Mouse (Mus musculus) CD4-positive helper T cell, adult 2 months (primary cell): ENCODE results near the gene Dhrs4.

Source experiments
- DNase-seq: peaks from one replicate; pipeline ENCODE4 v3.0.0-alpha.2; 2012; ENCODE audit warnings: low read depth, missing footprints, low spot score

Gene Dhrs4

GRCm38 (mm10) chr14:55478651-55479599 is at the start of gene Dhrs4:
Gene Dhrs4 (plus strand): TSS chr14:55478758.
- peak; percentile 85 for DNase-seq

DNA sequence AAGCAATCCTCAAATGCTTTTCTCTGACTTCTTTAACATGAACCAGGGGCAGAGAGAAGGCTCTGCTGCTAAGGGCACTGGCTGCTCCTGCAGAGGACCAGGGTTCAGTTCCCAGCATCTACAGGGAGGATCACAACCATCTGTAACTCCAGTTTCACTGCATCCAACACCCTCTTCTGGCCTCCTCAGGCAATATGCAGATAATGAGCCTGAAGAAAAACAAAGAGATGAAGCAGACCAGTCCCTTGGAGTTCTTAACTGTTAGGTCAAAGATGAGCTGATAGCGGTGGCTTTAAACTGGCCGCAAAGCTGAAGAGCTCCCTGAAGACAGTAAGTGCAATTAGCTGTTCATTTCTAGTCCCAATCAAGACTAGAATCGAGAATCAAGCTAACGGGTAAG is 48.3 kb upstream of the Dhrs4 start:
- peak; percentile 7 for DNase-seq

DNA sequence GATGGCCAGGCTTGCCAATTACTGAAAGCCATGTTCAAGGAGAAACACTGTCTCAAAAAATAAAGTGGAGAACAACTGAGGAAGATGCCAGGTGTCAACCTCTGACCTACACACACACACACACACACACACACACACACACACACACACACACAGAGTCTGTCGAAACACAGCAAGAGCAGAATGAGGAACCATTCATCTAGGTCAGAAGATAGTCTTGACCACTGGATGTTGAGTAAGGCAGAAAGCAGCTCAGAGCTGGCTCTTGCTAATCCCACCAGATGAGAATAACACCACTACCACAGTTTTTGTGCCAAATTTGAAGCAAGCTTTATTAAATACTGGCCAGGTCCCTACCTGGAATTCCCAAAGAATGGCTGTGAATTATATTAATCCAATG is 45.5 kb upstream of the Dhrs4 start:
- no peak for DNase-seq

DNA sequence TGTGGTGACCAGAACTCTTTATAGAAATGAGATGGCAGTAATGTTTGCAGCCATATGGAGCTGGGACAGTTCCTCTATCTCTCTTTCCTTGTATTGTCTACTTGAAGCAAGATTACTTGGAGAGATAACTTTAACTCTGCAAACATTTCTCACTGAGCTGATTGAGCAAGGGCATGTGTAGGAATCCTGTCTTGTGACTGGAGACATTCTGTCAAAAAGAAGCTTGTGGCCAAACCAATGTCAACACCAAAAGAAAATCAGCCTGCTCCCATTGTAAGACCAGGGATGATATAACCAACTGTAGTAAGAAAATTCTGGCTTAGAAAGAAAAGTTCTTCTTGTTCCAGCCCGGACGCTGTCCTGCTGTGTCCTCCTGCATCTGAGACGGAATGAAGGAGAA is 43.7 kb upstream of the Dhrs4 start:
- no peak for DNase-seq

DNA sequence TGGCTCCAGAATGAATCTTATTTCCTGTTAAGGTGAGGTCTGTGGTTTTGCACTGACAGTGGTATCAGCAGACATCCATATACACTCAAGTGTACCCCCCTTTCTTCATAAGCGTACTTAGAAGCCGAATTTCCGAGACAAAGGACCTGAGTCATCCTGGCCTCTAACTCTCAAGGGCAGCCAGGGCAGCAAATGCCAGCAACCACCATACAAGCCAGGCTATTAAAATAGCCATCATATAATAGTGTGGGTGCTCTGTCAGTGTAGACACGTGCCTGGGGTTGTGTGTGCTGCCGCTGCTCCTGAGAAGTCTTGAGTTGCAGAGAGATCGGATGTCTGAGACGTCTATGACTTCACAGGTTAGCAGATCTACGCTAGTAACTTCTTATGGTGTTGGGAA is 41.4 kb upstream of the Dhrs4 start:
- no peak for DNase-seq

DNA sequence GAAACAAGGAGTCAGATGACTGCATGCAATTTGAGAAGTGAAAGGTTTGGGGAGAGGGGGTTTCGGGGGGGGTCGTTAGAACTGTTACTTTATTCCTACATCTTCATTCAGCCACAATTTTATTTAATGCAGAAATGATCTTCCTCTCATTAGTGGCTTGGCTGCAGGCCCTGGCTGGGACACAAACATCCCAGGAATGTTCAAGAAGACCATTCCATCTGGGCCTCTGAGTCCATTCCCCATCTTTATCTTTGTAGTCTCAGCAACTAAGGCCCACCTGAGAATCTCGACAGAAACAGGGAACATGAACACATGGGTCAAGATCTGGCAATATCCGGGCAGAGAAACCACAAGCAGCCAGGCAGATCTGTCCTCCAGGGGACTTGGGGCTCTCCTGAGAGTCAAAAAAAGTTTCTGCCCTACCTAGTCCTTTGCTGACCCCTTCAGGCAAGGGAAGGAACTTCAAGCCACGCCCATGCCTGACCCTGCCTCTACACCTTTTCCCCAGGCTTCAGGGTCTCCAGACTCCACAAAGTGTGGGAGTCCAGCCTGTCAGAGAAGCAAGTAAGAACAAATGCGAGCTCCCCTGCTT is 40.3 kb upstream of the Dhrs4 start:
- DNase-seq, result peak; percentile 55

GRCm38 (mm10) chr14:55457693-55458092 is 20.9 kb upstream of the Dhrs4 start:
- DNase-seq, result no peak

DNA sequence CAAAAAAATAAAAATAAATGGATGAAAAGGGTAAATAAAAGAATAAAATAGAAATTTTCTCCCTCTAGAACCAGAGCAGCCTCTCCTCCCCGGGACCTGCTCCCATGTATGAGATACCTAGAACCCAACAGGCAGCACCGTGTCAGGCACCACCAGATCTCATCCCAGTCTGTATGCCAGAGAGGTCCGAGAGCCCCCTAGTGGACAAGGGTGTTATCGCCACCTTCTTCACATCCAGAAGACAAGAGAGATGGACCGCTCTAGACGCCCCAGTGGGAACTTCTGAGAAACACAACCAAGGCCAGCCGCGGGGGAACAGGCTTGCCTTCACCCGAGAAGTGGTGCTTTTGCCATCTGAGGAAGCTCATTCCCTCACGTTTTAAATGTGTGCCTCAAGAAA is 20.3 kb upstream of the Dhrs4 start:
- peak; percentile 70 for DNase-seq

DNA sequence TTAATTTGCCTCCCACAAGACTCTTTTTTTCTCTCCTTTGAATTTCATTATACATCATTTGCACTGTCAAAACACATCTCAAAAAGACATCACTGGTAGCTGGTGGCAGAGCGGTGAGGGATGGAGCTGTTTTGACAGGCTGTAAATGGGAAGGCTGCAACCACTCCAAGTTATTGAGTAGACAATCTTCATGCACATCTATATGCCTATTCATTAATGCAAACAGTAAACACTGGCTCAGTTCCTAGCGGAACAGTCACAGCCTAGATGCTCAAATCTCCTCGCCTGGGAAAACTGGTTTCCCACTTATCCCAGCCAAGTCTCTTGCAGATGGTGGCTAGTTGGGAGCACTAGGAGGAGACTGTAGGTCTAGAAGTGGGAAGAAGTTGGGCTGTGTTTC is 19.8 kb upstream of the Dhrs4 start:
- no peak for DNase-seq

DNA sequence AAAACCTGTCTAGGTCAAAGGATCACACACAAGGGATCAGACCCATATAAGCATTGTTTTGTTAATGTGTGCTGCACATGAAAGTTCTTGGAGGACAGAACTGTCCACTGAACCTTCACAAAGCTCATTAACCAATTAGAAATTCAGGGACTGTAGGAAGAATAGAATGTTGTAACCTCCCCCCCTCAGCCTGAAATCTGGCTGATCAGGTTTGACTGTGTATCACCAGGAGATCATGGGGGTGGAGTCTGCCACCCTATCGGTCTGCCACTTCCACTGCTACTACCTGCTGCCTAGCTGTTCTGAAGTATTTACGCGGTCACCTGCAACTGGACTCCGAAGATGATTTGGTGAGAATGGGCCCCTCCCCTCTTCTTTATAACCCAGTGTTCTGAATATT is 18.8 kb upstream of the Dhrs4 start:
- DNase-seq, result no peak

- no peak for DNase-seq
Observed at GRCm38 (mm10) chr14:55460297-55460696, 18.3 kb upstream of the Dhrs4 start.

- no peak for DNase-seq
Observed at GRCm38 (mm10) chr14:55461757-55462156, 16.8 kb upstream of the Dhrs4 start.

GRCm38 (mm10) chr14:55466481-55466880 is 12.1 kb upstream of the Dhrs4 start:
- DNase-seq, result no peak

DNA sequence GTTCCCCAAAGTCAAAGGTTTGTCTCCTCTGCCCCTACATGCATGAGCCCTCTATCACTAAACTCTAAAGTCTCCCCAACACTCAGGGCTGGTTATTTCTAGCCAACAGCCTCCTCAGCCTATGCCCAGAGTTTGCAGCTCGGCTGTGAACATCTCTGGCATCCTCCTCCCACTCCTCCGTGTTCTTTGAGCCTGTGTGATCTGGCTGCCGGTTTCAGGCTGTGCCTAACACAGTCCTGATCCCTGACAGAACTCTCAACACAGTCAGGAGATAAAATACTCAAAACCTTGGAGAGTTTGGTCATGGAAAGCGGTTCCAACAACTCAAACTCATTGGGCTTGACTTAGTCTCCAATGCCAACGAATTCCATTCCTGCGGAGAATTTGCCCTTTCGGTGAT is 11.4 kb upstream of the Dhrs4 start:
- DNase-seq, result no peak

DNA sequence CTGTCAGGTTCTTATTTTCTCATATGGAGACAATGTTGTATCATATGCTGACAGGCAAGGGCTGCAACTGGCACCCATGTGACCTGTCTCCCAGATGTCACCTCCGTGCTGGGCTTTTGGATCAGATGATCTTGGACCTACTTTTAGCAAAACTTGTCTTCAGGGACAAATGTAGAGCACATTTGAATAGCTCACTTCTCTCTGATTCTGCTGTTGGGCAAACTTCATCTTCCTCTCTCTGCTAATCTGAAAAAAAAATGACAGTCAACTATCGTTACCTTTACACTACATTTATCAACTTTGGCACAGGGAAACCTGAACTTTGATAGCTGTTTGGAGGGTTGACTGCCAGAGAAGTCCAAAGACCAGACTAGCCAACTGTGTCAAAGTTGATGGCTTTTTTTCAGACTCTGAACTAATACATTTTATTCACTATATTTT is 10.2 kb upstream of the Dhrs4 start:
- no peak for DNase-seq

GRCm38 (mm10) chr14:55469041-55469440 is 9.5 kb upstream of the Dhrs4 start:
- no peak for DNase-seq

DNA sequence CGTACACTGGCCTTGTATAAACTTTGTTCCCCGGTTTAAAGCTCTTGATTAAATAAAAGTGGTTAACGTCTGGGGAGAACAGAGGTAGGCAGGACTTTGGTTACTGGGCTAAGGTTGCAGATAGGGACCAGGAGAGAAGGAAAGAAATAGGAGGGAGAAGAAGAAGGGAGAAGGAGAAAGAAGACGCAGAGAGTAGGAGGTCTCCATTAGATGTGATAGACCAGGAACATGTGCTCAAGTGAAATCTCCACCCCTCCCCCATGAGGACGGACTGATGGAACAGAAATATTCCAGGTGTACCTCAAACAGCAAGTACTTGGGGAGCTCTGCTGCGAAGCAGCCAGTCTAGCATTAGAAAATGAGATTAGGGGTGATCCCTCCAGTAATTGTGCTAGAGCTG is 8.7 kb upstream of the Dhrs4 start:
- DNase-seq, result no peak

GRCm38 (mm10) chr14:55470806-55471205 is 7.8 kb upstream of the Dhrs4 start:
- no peak for DNase-seq

- DNase-seq, result no peak
Observed at GRCm38 (mm10) chr14:55475654-55476053, 2.9 kb upstream of the Dhrs4 start.

DNA sequence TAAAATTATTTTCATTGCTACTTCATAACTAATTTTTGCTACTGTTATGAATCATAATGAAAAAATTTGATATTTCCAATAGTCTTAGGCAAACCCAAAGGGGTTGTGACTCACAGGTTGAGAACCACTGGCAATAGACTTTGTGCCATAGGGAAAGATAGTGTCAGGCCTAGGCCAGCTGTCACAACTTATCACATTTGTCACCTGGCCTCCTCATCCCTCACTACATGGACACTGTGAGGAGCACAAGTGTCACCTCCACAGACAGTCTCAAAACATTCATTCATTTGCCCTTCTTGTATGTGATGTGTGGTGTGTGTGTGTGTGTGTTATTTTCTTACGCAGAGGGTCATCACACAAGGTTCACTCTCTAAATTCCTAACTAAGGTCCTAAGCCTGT is 1.1 kb upstream of the Dhrs4 start:
- DNase-seq, result no peak

DNA sequence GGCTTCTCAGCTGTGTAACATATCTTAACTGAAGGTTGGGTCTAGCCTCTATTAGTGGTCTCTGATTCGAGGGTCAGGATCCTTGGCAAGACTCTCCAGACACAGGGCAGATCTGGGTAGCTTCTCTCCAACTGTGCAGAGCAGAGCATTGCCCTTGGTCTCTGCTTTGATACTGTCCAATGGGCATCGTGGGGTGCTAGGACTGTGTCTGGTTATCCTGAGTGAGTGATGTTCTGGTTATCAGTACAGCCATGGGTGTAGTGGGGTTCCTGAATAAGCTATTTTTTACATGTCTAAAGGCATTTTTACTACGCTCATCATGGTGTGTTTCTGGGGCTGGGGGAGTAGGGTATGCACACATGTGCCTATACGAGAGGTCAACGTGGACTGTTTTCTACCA is 729 bp upstream of the Dhrs4 start:
- no peak for DNase-seq

GRCm38 (mm10) chr14:55479629-55480028 is 1.1 kb downstream of the Dhrs4 start:
- no peak for DNase-seq

GRCm38 (mm10) chr14:55484430-55485085 is 6.0 kb downstream of the Dhrs4 start:
- no peak for DNase-seq
